Mouse (Mus musculus) gastrocnemius, adult 8-10 months (tissue): Measurements from ENCODE around the gene Mvb12b. TPM values are rescaled to one million over a fixed set of nuclear protein-coding genes. Genes with fewer than 3 reads are reported as not detected.

Experiments used
- DNase-seq, 2 experiments: peaks; one replicate each; pipeline ENCODE4 v3.0.0; 2022; ENCODE audit warnings: low spot score in 2 of 2
- total RNA-seq, 4 experiments: library from RNA; stranded (reverse); gene quantifications; 2 replicates each; pipeline ENCODE4 v1.2.4; 2022

The Mvb12b gene
- total RNA-seq, 4 experiments from 2014 or later, result 31.9 to 41.4 (median 34.4) TPM

DNA sequence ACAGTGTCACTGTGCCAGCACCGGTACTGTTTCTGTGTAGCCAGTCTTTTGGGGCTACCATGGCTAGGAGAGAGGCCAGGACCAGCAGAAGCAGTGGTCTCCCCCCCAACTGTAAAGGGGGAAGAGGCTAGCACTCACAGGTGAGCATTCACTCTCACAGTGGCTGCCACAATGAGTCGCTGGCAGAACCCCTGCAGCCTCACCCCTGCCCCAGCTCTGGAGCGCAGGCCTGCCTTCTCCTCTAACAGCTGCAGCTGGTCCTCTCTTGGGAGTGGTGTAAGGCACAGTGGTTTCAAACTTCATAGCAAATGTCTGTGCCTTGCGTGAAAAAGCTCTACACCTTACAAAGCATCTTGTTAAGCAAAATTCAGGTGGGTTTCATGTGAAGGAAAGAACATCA lies 70.7 kb downstream of the Mvb12b start:
- DNase-seq, result no peak

DNA sequence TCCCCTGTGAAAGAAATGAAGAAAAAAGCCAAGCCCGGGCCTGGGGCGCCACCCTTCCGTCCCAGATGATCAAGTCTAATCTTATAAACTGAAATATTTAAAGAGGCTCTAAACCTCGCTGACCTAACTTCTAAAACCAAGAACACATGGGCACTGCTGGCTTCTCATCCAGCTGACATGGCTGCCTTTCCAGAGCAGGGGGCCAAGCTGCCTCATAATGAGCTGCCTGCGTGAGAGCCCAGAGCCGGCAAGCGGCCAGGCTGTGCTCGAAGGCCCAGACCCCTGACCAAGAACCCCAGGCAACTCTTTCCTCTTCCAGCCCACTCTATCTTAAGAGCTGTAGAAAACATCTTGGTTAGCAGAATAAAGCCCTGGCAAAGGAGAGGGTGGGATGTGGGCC lies 73.2 kb downstream of the Mvb12b start:
- DNase-seq, result no peak

DNA sequence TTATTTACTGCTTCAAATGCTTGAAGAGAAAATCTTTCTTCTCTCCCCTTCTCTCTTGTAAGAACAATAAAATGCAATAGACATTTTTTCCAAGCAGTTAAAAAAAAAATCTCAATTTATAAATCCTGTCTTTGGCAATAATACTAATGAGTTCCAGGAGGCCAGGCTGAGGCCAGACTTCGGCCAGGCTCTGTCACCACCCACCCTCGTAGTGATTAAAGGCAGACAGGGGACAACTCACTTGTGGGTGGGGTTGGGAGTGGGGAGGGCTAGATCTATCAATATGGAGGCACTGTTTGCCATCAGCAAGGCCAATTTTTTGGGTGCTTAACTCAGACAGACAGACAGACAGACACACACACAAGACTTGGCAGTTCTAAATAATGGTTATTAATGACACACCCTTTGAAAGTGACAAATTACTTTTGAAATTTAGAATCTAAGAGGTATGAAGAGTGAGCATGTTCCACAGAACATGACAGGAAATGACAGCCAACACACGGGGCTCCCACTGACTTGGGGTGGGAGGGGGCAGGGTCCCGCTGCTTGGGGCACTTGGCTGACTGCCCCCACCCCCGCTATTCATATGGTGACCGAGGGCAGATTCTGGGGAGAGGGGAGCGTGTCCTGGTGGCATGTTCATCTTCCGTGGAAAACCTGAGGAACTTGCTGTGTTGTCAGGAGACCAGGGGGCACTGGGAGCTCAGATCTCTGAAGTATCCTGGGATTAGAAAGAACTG lies 74.1 kb downstream of the Mvb12b start:
- no peak for DNase-seq

DNA sequence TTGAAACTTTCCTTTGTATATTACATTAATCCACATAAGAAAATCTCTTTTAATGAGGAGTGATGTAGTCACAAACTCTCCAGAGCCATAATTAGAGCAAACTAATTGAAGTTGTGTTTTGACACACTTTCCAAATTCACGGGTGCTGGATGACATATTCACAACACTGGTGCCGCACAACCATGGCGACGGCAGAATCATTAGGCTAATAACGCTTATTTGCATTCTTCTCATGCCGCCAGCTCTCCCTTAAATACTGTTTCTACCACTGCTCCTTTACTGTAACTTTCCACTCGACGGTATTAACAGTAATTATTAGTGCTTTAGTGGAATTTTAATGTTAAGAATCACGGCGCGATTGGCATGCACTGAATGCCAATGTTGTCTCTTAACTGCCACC lies 74.8 kb downstream of the Mvb12b start:
- no peak for DNase-seq

DNA sequence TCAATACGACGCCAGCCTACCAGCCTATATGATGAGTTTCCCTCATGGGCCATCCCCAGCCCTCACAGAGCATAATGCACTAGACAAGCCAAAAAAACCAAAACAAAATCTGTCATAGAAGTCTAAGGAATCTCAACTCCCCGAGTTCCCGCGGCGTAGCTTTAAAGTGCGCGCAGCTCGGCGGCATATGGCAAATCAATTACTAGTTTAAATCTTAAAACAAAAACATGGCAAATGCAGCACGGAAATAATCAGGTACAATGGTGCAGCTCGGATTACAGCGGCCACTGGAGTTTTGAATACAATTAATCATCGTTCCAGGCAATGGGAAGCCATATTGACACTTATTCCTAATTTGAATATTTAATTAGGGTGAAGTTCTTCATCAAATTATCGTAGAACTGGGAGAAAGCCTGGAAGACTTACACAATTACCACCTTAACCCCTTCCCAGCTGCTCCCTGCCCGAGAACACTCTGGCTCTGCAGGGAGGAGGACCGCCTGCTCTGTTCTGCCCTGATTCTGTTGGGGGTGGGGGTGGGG lies 76.3 kb downstream of the Mvb12b start:
- DNase-seq, result no peak

DNA sequence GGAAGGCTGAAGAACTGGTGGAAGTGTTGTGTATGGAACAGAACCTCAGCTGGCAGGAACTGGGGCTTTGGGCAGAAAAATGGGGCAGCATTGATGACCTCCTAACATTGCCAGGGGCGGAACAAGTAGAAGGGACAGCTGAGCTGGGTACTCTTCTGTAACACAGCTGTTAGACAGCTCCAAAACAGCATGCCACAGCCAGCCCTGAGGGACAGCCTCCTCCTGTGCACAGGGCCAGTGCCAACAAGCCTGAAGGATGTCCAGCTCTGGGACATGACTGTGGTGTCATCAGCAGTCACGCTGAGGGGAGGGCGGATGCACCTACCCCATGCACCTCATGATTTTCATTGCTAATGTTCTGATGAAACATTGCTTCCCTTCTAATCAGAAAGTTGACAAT lies 78.7 kb downstream of the Mvb12b start:
- peak in 1 of 2 experiments; percentile 39 for DNase-seq

DNA sequence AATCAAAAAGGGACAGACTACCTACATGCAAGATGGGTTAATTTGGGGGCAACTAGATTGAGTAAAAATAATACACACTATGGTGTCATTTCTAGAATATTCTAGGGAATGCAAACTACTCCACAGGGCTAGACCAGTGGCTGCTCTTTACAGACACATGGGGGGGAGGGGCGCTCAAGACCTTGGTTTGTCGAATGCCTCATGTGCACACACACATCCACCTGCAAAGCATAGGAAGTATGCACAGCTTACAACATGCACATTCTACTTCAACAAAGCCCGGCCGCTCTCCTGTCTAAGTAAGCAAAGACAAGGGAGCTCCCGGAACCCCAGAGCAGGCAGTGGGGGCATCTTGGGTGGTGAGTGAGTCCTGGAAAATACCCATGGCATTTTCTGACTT lies 79.7 kb downstream of the Mvb12b start:
- no peak for DNase-seq

DNA sequence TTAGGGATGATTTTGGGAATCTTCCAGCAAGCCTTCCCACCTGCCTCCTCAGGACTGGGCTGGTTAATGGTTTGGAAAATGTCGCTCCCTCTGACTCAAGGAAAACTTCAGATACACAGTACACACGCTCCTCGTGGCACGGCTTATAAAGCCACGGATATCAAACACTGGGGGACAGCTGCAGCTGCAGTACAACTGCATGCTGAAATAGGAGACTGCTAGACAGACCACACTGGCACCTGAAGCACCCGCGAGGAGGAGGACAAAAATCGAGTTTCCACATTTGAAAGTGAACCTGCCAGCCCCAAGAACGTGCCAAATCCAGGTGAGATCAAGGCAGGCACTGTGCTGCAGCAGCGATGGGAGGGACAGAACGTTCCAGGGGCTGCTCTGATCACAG lies 82.1 kb downstream of the Mvb12b start:
- no peak for DNase-seq

DNA sequence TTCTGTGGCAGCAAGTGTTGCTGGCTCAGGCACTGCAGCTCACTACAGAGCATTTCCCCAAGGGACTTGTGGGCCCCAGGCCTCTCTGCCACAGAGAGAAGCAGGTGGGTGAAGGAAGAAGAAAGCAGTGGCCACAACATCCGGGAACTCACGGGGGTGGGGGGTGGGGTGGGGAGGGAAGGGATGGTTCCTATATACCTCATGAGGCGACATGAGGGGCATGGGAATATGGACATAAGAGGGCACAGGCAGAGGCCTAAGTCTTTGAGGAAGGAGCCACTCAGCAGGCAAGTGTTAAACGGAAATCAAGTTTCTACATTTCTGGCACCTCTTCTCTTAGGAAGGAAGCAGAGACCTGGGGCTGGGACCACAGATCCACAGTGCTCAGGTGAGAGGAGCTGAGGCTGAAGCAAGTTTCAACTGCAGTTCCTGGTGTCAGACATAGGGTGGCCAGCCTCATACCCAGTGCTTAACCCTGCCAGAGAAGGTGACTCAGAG lies 84.0 kb downstream of the Mvb12b start:
- no peak for DNase-seq

DNA sequence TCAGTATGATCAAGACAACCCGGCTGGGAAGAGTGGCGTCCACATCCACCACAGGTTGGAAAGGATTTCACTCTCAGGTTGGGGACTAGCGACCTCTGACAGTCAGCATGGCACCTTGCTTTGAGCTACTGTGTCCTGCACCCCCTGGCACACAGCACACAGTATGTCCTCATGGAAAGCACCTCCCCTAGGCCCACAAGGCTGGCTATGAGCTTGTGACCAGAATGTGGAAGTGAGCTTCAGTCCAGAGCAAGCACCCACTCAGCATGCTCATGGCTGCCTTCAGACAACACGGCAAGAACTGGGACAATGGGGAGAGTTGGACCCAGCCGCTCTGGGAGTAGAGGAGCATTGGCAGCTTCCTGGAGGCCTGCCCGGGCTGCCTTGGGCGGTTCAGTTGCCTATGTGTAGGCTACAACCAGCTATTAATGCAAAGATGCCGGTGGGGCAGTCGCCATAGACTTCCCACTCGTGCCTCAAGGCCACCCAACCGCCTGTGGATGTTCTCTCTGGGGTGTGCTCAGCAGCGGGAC lies 84.6 kb downstream of the Mvb12b start:
- no peak for DNase-seq

DNA sequence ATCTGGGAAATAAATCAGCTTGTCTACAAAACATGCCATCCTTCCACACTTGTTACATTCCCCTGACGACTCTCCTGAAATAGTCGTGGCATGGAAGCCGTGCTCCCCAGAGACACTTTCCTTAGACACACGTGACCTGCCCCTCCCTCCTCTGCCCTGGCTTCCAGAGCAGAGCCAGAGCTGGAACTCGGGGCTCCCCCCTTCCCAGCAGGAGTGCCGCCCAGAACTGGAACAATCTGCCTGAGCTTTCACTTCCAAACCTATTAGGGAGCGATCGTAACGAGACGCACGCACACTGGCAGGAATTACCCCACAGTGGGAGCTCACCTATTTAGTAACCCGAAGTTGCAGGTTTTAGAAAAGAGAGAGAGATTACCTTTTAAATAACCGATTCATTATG lies 86.0 kb downstream of the Mvb12b start:
- DNase-seq, result peak in 1 of 2 experiments; percentile 42

DNA sequence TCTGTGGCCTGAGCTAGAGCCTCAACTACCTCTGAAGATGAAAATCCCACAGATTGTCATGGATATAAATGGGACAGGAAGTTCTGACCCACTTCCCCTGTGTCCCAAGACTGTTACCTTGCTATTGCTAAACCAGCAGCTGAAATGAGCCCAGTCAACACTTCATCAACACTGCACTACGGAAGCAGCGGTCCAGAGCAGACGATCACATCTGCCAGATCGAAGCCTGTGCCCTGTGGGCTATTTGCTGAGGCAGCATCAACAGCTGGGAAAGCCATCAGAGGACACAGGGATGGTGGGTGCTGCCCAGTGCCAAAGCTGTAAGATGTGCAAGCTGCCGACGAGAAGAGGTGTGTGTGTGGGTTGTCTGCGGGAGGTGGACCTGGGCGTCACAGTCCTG lies 86.4 kb downstream of the Mvb12b start:
- no peak for DNase-seq

DNA sequence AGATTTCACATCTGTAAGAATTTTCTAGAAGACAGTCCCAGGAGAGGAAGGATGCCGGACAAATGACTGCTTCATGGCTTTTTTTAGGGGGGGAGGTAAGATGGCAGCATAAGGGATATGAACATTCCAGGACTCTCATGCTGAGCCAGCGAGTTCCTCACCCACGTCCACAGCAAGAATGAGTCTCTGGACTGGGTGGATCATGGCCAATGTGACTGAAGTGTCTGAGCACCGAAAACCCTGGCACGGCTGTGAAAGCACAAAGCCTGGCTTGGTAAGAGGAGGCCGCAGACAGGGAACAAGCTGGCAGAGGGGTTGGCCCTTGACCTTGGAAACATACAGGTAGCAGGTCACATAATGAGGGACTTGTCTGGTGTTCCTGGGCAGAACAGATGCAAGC lies 87.5 kb downstream of the Mvb12b start:
- no peak for DNase-seq

DNA sequence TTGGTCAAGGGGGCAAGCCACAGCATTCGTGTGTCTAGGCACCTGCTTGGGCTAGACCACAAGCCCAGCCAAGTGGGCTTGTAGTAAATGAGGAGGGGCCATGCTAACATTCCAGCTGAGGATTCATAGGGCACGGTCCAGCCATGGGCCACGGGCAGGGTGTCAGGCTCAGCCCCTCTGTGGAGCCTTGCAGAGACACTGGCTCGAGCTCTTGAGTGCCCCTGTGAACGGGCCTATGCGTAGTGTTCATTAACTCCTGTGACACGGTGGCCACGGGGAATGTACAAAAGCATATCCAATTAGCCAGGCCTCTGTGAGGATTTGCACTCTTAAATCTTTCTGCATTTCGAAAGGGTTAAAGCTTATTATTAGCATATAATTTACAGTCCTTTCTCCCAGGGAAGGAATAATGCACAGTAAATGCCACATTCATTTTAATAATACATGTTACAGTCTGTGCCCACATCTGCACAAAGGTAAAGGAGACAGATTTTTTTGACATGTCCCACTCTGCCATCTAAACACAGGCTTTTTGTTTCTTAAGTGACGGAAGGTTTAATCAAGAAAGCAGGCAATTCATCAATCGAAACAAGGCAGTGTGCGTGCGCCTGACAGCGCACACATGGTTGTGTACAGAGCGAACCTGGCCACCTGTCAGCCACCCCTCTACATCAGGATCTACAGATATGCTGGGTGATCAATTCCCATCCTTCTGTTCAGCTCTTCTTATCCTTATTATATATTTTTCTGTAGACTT lies 91.9 kb downstream of the Mvb12b start:
- no peak for DNase-seq

DNA sequence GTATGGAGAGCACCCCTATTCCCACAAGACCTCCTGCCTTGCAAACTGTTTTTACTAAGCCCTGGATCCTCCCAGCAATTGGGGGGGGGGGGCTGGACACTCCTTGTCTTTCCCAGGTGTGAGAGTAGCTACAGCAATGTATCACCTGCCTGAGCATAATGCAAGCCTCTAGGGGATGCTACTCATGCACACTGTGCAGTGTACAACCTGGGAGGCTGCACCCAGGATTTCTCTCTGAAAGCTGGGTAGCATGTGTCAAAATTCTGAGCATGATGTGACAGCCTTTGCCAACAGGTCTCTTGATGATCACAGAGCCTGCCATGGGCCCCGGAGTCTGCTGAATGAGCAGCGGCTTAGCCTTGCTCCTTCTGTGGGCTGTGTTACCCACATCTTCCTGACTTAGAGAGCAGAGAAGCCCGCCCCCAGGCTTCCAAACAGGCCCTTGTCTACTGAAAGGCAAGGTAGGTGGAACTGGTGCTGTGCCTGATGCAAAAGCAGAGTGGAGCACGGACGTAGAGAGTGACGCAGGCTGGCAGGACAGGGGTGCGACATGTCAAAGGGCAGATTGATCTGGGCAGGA lies 92.7 kb downstream of the Mvb12b start:
- DNase-seq, result no peak

DNA sequence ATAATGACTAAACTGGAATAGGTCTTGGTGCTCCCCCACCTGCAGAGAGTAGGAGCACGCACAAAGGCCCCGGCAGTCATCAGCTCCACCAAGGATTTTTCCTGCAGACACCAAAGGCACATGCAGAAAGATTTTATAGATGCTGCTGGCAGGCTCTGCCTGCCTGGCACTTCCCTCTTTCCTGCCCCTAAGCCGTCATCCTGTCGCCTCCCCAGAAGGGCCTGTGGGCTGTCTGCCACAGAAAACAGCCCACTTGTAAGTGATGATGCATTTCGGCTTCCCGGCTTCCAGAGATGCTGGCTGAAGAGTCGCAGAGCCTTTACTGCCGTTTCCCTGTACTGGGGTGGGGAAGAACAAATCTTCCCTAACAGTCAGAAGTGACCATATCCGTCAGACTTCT lies 93.3 kb downstream of the Mvb12b start:
- no peak for DNase-seq

DNA sequence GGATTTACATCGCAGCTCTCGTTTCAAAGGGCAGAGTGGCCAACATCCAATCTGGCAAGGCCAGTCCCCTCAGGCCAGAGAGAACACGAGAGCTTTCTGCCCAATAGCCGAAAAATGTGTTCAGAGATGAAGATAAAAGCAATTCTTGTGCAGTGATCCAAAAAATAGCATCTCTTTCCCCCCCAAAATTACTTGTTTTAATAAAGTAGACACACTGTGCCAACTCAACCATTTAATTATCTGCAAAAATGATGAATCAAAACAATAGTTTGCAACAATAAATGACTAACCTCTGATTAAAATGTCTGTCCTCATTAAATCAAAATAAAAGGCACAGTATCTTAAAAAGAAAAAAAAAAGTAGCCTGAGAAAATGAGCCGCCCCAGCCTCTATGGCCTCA lies 97.4 kb downstream of the Mvb12b start:
- no peak for DNase-seq

DNA sequence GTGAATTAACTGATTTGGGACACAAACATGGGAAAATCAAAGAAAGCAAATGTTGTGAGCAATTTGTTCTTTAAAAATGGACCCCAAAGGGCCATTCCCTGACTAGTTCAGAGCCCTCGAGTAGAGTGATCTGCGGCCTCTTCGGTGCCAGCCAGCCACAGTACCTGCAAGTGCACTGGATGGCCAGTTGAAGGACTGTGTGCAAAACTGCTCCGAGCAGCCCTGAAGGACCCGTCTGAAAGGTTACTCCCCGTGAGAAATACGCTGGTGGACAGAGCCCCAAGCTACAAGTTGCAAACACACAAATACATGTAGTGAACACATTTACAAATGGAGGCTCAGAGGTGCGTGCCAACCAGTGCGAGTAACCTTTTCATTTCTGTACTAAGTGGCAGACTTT lies 98.0 kb downstream of the Mvb12b start:
- no peak for DNase-seq

DNA sequence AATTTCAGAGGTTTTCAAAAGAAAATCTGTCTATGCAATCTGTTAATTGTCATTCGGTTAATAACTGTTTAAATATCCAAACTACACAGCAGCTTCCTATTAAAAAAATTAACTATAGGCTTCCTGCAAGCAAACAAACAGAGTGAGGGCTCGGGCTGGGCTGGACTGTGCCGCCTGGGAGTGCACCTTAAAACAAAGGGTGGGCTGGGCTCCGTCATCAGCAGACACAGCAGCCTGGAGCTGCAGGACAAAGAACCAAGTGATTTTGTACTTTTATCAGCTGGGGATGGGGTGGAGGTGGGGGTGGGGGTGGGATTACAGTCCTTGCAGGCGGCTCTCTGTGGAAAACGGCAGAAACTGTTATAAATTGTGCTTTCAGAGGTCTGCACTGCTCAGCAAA lies 98.5 kb downstream of the Mvb12b start:
- DNase-seq, result no peak

DNA sequence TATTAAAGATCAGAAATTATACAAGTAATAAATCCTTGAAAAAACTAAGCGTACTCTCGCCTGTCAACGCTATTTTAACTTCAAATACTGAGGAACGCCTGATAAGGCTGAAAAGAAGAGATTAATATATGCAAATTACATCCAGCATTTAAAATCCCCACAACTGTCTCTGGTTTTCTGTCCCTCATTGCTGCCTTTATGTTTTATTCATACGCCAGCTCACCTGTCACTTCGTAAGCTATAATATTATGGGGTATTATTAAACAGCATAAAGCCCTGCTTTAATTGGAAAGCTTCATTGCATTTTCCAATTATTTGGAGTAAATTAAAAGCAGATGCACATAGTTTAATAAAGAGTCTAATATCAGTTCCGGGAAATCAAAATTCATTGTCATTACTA lies 98.9 kb downstream of the Mvb12b start:
- DNase-seq, result no peak

DNA sequence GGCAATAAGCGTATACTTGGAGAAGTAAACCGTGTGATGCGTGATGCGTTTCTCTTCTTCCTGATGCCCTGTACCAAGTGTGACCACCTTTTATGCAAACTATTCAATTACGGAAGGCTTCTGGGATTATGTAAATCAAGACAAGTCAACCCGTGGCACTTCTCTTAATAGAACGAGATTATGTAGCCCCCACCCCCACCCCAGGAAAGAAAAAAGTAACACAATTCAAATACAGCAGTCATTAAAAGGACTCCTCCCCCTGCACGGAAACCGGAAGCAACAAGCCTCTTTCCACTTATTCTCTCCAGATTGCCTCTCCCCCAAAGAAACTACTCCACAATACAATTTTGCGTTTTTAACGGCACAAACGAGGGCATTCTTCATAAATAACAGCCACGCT lies 99.6 kb downstream of the Mvb12b start:
- no peak for DNase-seq

DNA sequence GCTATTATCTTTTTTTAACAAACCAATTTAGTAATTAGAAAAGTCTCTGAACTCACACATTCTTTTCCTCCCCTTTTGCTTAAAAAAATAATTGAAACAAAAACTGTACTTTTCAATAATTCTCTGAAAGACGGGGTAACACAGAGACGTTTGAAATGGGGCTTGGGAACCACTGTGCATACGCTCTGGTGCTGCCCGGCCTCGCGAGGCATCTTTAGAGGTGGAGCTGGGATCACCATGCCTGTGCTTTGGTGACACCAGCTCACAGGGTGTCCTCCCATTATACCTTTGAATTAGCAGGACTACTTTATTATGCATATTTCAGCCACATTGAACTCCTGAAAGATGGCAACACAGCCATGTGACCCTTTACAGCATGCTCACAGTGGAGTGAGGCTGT lies 101.7 kb downstream of the Mvb12b start:
- no peak for DNase-seq
